Mouse (Mus musculus) lung, postnatal 0 days (tissue): ENCODE results near the gene Tmem247.

Experiments used
- CTCF ChIP-seq: IDR thresholded peaks from 2 replicates; pipeline ENCODE4 v1.5.1; 2016; ENCODE audit warnings: antibody characterized with exemption, mild to moderate bottlenecking
- EP300 ChIP-seq: IDR thresholded peaks from 2 replicates; pipeline ENCODE4 v1.6.1; 2016; ENCODE audit warnings: antibody characterized with exemption, mild to moderate bottlenecking, control low read depth

DNA sequence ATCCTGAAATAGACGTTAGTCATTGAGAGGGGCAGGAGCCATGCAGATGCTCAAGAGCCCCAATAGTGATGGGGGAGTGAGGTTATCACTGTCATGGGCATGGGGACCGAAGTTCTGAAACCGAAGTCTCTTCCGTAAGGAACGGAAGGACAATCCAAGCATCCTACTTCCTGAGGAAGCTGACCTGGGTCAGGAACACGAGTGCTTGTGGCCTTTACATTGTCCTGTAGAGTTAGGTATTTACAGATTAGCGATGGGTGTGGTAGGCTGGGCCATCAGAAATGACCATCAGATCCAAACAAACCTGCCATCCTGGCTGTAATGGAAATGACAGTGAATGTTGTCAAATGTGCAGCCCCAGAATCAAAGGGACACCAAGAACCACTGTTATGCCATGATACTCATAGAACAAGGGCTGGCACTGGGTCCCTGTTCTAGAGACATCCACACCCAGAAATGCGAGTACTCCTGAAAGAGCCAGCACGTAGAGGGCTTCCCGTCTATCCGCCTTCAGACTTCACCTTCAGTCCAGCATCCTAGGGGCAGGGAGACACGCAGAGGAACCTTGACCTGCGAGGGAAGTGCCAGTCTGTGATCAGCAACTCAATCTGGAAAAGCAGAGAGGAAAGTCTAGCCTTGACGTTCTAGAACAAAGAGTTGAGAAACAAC is 14.6 kb upstream of the Tmem247 start:
- no peak for TF ChIP-seq CTCF
- peak; percentile 85 for TF ChIP-seq EP300
